Mouse (Mus musculus) midbrain, postnatal 0 days (tissue): ENCODE results near the gene Negr1. TPM values are rescaled to one million over a fixed set of nuclear protein-coding genes. Genes with fewer than 3 reads are reported as not detected.

ENCODE experiments used
- ATAC-seq: fragments of 200-750 bp; cut with Nextera tagmentation; 2 replicates; pipeline ENCODE4 v1.8.0; 2017; ENCODE audit warnings: moderate number of reproducible peaks, mild to moderate bottlenecking, moderate TSS enrichment, moderate library complexity; ENCODE audit not compliant: low FRiP score
- DNase-seq: peaks from one replicate; pipeline ENCODE4 v3.0.0-alpha.2; 2015; ENCODE audit warnings: low spot score
- H3K27ac ChIP-seq: fragments of 300-500 bp; sonication (generic); 2 replicates; pipeline ENCODE4 v1.5.1; 2014; ENCODE audit warnings: low read depth, mild to moderate bottlenecking, low read length, mixed read lengths
- H3K27me3 ChIP-seq: fragments of 300-500 bp; sonication (generic); 2 replicates; pipeline ENCODE4 v1.6.1; 2014; ENCODE audit warnings: low read length, control low read depth, mixed read lengths; ENCODE audit not compliant: insufficient read depth
- H3K36me3 ChIP-seq: fragments of 300-500 bp; sonication (generic); 2 replicates; pipeline ENCODE4 v1.6.1; 2014; ENCODE audit warnings: low read length, control low read depth, mixed read lengths; ENCODE audit not compliant: insufficient read depth
- H3K4me1 ChIP-seq: fragments of 300-500 bp; sonication (generic); 2 replicates; pipeline ENCODE4 v1.6.1; 2014; ENCODE audit warnings: mild to moderate bottlenecking, control low read depth, antibody characterized with exemption, low read length, mixed read lengths; ENCODE audit not compliant: insufficient read depth
- H3K4me2 ChIP-seq: fragments of 300-500 bp; sonication (generic); 2 replicates; pipeline ENCODE4 v1.6.1; 2014; ENCODE audit warnings: low read depth, mild to moderate bottlenecking, low read length, mixed read lengths; ENCODE audit not compliant: poor library complexity, severe bottlenecking
- H3K4me3 ChIP-seq: fragments of 300-500 bp; sonication (generic); 2 replicates; pipeline ENCODE4 v1.5.1; 2014; ENCODE audit warnings: low read depth, mild to moderate bottlenecking, low read length, moderate library complexity
- H3K9ac ChIP-seq: fragments of 300-500 bp; sonication (generic); replicated peaks from 2 replicates; pipeline ENCODE4 v1.6.1; 2014; ENCODE audit warnings: mild to moderate bottlenecking, low read length, moderate library complexity, mixed read lengths; ENCODE audit not compliant: poor library complexity, severe bottlenecking
- H3K9me3 ChIP-seq: fragments of 300-500 bp; sonication (generic); 2 replicates; pipeline ENCODE4 v1.6.1; 2016; ENCODE audit warnings: low read length, control low read depth
- CTCF ChIP-seq: IDR thresholded peaks from 2 replicates; pipeline ENCODE4 v1.5.1; 2016; ENCODE audit warnings: antibody characterized with exemption, mild to moderate bottlenecking
- WGBS: fragments of 180-500 bp; shearing (Covaris S2); extraction: QIAGEN DNeasy Blood & Tissue Kit; methylation state at CpG from one replicate; pipeline ENCODE4 v1.1.7; 2014; 5-methylcytosine and 5-hydroxymethylcytosine counted together
- polyA plus RNA-seq: library from polyadenylated mRNA; unstranded; fragments of >200 nt; fragmentation: Nextera tagmentation; extraction: Ambion mirVana; gene quantifications from 2 replicates; pipeline ENCODE4 v1.2.1, GENCODE M21; 2015
- total RNA-seq: library from RNA; depleted of rRNA; stranded (reverse); fragments of >200 nt; gene quantifications from 2 replicates; pipeline ENCODE4 v1.2.3, GENCODE M21; 2014

Negr1 gene
- total and polyA plus RNA-seq, 2 experiments from 2014 or later, result 80.2 to 180 TPM

DNA sequence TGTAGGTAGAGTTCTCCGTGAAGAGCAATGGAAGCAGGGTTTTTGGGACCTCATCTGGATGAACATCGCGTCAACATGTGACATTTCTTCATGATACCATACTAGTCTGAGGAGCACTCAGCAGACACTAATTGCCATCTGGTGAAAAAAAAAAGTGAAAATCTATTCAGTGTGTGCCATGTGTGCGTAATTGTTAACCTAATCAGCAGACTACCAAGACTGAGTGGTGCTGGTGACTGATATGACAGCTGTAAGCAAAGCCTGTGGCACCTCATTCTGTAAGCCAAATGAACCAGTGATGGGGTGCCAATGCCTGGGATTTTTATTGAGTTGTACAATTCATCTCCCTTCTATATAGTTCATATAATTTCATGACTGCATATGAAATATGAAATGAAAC, 29.0 kb downstream of the Negr1 start:
- Histone ChIP-seq H3K9me3 (no peaks in the 10 kb centered on the region), H3K4me3 (no peak overlapping the region), H3K36me3 (no peaks in the 10 kb centered on the region), H3K27me3 (no peaks in the 10 kb centered on the region), H3K4me2 (no peak overlapping the region), H3K9ac (no peak overlapping the region), H3K4me1 (no peaks in the 10 kb centered on the region), H3K27ac (no peak overlapping the region)
- WGBS, result 96% methylated on average over 4 of the region's 4 CpGs
- DNase-seq (no peak), ATAC-seq (no peak)
- no peak for TF ChIP-seq CTCF

DNA sequence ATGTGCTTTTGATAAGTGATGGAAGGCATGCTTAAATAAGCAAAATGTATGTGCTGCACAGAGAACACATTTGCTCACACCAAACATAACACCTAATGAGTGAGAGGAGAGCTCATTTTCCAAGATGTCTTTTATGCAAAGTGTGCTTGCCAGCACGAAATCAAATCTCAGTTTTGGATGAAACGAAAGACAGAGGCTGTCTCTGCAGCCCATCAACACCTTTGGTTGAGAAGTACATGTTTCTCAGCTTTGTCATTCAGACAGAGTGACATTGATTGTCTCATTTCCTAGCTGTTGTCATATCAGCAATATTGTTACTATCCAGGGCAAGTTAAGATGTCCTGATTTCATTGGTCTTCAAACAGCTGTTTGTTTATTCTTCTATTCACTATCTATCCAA, 29.5 kb downstream of the Negr1 start:
- no peak overlapping the region for H3K4me3 ChIP-seq
- no peaks in the 10 kb centered on the region for H3K27me3 ChIP-seq
- ATAC-seq (no peak), DNase-seq (no peak)
- H3K4me2 ChIP-seq, result no peak overlapping the region
- no peaks in the 10 kb centered on the region for H3K36me3 ChIP-seq
- H3K9ac ChIP-seq, result no peak overlapping the region
- no peak for TF ChIP-seq CTCF
- WGBS, result 81% methylated on average over 2 of the region's 2 CpGs
- H3K27ac ChIP-seq, result no peak overlapping the region
- H3K4me1 ChIP-seq, result no peaks in the 10 kb centered on the region
- no peaks in the 10 kb centered on the region for H3K9me3 ChIP-seq

DNA sequence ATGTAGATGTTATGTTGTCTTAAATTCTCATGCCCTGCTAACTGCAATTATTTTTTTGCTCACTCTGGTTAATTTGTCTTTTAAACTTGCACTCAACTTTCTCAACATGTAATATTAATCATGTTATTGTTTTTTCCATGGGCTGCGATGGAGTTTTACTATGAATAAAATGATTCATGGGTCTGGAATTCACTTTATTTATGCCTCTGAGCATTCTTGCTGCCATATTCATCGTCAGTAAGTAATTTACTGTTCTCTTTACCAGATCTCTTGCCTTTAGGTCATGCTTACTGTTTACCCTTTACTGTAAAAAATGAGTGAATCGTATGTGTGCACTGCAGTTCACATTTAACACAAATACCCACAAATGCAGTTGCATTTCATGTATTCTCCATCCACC, 45.3 kb downstream of the Negr1 start:
- 81% methylated on average over 3 of the region's 3 CpGs for WGBS
- H3K9ac ChIP-seq, result no peak overlapping the region
- H3K4me2 ChIP-seq, result no peak overlapping the region
- H3K36me3 ChIP-seq, result no peaks in the 10 kb centered on the region
- no peaks in the 10 kb centered on the region for H3K4me1 ChIP-seq
- H3K27me3 ChIP-seq, result no peaks in the 10 kb centered on the region
- H3K9me3 ChIP-seq, result no peaks in the 10 kb centered on the region
- no peak for ATAC-seq
- no peak for DNase-seq
- no peak overlapping the region for H3K4me3 ChIP-seq
- no peak for TF ChIP-seq CTCF
- H3K27ac ChIP-seq, result no peak overlapping the region

DNA sequence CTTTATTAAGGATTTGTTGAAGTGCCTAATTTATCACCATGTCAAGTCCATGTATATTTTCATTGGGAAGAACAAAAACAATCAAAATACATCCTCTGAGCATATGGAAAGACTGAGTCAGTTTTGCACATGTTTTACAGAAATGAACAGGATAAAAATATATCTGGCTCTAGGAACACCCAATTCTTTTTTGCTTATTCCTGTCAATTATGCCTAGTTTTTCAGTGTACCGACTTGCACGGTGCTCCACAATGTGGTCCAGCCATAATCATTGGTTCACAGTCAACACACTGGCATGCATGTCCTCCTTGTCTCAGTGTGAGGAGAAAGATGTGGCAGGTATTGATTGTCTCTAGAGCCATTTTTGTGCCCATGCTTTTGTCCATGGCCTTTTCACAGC, 58.3 kb downstream of the Negr1 start:
- no peaks in the 10 kb centered on the region for H3K36me3 ChIP-seq
- no peak for ATAC-seq
- H3K9ac ChIP-seq, result no peak overlapping the region
- H3K4me2 ChIP-seq, result no peak overlapping the region
- no peak overlapping the region for H3K4me3 ChIP-seq
- no peaks in the 10 kb centered on the region for H3K27me3 ChIP-seq
- no peaks in the 10 kb centered on the region for H3K9me3 ChIP-seq
- H3K4me1 ChIP-seq, result no peaks in the 10 kb centered on the region
- 90% methylated on average over 2 of the region's 2 CpGs for whole genome bisulfite sequencing
- no peak for DNase-seq
- no peak overlapping the region for H3K27ac ChIP-seq
- no peak for TF ChIP-seq CTCF

DNA sequence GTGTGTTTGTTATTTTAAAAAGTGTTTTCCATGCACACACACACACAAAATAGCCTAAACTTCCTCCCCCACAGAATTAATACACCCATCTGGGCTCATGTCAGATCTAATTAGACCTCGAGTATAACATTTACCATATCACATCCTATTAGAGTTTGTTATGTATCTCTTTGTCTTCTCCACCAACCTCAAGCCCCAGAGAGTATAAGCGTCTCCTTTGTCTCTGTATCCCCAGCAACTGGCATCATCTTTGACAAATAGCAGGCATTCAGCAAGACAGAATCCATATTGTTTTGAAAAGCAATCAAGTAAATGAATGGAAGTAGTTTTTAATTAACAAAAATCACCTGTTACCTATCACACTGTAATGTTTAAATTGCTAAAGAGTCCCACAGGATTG, 67.0 kb downstream of the Negr1 start:
- H3K4me1 ChIP-seq, result no peaks in the 10 kb centered on the region
- no peak for TF ChIP-seq CTCF
- no peak overlapping the region for H3K9ac ChIP-seq
- WGBS, result 33% methylated on average over 2 of the region's 2 CpGs
- no peak overlapping the region for H3K27ac ChIP-seq
- no peak overlapping the region for H3K4me3 ChIP-seq
- ATAC-seq (no peak), DNase-seq (peak; percentile 14)
- no peak overlapping the region for H3K4me2 ChIP-seq
- no peaks in the 10 kb centered on the region for H3K36me3 ChIP-seq
- no peaks in the 10 kb centered on the region for H3K9me3 ChIP-seq
- H3K27me3 ChIP-seq, result no peaks in the 10 kb centered on the region

DNA sequence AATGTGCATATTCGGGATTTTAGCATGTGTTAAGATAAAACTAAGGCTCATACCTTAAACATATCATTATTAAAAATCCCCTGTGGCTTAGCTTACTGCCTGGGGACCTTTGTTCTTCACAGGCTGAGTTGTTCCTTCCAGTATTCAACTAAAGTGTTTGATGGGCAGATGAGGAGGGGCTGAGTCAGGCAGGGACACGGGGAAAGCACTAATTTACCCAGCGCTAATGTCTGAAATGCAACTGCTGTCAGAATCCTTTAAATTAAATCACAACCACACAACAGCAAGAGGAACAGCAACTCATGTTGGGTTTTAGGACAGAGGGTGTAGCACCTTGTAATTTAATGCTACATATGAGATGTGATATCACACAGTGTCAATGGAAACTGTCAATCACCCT, 71.3 kb downstream of the Negr1 start:
- TF ChIP-seq CTCF, result no peak
- no peak overlapping the region for H3K9ac ChIP-seq
- H3K4me2 ChIP-seq, result no peak overlapping the region
- no peaks in the 10 kb centered on the region for H3K27me3 ChIP-seq
- H3K27ac ChIP-seq, result no peak overlapping the region
- no peaks in the 10 kb centered on the region for H3K9me3 ChIP-seq
- no peaks in the 10 kb centered on the region for H3K4me1 ChIP-seq
- H3K36me3 ChIP-seq, result no peaks in the 10 kb centered on the region
- no peak overlapping the region for H3K4me3 ChIP-seq
- no peak for DNase-seq
- WGBS, result 32% methylated on average over 3 of the region's 3 CpGs
- ATAC-seq, result no peak

- H3K9me3 ChIP-seq, result no peaks in the 10 kb centered on the region
- H3K36me3 ChIP-seq, result no peaks in the 10 kb centered on the region
- no peak overlapping the region for H3K4me2 ChIP-seq
- no peak overlapping the region for H3K27ac ChIP-seq
- no peaks in the 10 kb centered on the region for H3K27me3 ChIP-seq
- no peak overlapping the region for H3K4me3 ChIP-seq
- ATAC-seq (no peak), DNase-seq (no peak)
- no peak for TF ChIP-seq CTCF
- no peak overlapping the region for H3K9ac ChIP-seq
- H3K4me1 ChIP-seq, result no peaks in the 10 kb centered on the region
- 68% methylated on average over 3 of the region's 3 CpGs for WGBS
Observed at GRCm38 (mm10) chr3:156639382-156639781, 77.8 kb downstream of the Negr1 start.
